Comparison of ENCODE assay signal across 16 mouse cellular contexts in genomic region chrX:130281484-130281883, GRCm38 (mm10).
"Had no signal": no experiment of that assay in that cellular context is flagged by ENCODE, and none has a peak within 500 bp of the region (broad histone marks: within the 10 kb centered on the region; RNA-seq: fewer than 3 reads in every experiment).

No protein-coding gene starts in this region.

- H3K4me3 ChIP-seq: limb, embryonic 10.5 days; liver, embryonic 15.5 days; midbrain, embryonic 12.5 days; myocyte; neural tube, embryonic 15.5 days had no signal

- H3K9ac ChIP-seq: hindbrain, embryonic 14.5 days; liver, embryonic 15.5 days; midbrain, embryonic 12.5 days; neural tube, embryonic 15.5 days had no signal

- H3K4me1 ChIP-seq: limb, embryonic 10.5 days; liver, embryonic 15.5 days; midbrain, embryonic 12.5 days; neural tube, embryonic 15.5 days had no signal

- ATAC-seq: midbrain, embryonic 16.5 days had no signal

- H3K27ac ChIP-seq: hindbrain, embryonic 14.5 days; limb, embryonic 10.5 days; liver, embryonic 15.5 days; midbrain, embryonic 12.5 days; neural tube, embryonic 15.5 days had no signal

- H3K4me2 ChIP-seq: hindbrain, embryonic 14.5 days; liver, embryonic 11.5 days; liver, embryonic 15.5 days; midbrain, embryonic 12.5 days; neural tube, embryonic 15.5 days had no signal

- DNase-seq: kidney, adult 2 months; kidney, postnatal 10 days; kidney, postnatal 4 days; lung, adult 2 months; lung, postnatal 10 days; right cerebral cortex, postnatal 4 days; spleen, adult 18-20 months; thymus, postnatal 14 days had no signal

- H3K27me3 ChIP-seq: liver, embryonic 15.5 days; midbrain, embryonic 12.5 days; neural tube, embryonic 15.5 days had no signal

- H3K36me3 ChIP-seq: limb, embryonic 10.5 days; liver, embryonic 15.5 days; midbrain, embryonic 12.5 days; neural tube, embryonic 15.5 days had no signal

- H3K9me3 ChIP-seq: limb, embryonic 10.5 days; liver, embryonic 15.5 days; midbrain, embryonic 12.5 days; neural tube, embryonic 15.5 days had no signal
